Mouse (Mus musculus): Measurements from ENCODE around the gene H2-T23. TPM values are rescaled to one million over a fixed set of nuclear protein-coding genes. Genes with fewer than 3 reads are reported as not detected.

H2-T23 gene
- total RNA-seq, 2 experiments from 2014 or later = 7.0 to 9.4 TPM

- peak; percentile 86 for DNase-seq (ENCODE audit: low spot score)
These were observed 38.3 kb downstream of the H2-T23 start for GRCm38 (mm10) chr17:35994175-35994878.

- DNase-seq (ENCODE audit: low spot score) = peak; percentile 80
These were observed 39.0 kb downstream of the H2-T23 start for GRCm38 (mm10) chr17:35993675-35994074.

GRCm38 (mm10) chr17:35991781-35992180 lies 40.9 kb downstream of the H2-T23 start:
- DNase-seq (ENCODE audit: low spot score) = no peak

DNA sequence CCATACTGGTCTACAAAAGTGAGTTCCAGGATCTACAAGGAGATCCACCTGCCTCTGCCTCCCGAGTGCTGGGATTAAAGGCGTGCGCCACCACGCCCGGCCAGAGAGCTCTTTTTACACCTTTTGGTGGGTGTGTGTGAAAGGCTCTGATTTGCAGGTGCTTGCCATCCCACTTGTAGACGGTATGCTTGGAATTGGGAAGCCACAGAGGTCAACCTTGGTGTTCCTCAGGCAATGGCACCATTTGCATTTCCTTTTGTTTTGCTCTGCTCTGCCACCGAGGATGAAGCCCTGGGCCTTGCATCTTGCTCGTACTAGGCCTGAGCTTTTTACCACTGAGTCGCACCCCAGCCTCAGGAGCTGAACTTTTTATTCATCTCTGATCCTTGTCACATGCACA lies 50.9 kb downstream of the H2-T23 start:
- no peak for DNase-seq (ENCODE audit: low spot score)

DNA sequence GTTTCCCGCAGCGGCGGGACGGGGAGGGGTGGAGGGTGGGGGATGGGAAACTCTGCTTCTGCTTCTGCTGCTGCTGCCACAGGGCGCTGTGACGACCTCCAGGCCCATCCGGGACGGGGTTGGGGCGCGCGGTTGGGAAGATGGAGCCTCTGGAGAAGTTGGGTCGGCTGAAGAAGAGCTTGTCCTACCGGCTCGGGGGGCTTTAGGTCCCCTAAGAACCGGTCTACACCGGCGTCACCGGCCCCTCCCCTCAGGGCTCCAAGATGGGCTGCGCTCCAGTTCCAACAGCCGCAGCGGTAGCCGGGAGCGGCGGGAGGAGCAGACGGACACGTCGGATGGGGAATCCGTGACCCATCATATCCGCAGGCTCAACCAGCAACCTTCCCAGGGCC lies 52.3 kb downstream of the H2-T23 start:
- peak; percentile 48 for DNase-seq (ENCODE audit: low spot score)

Other genes starting within 250 kb of the H2-T23 start
- gene Ier3, start 211.2 kb downstream of the H2-T23 start, total RNA-seq (2021) = 1 to 10 TPM; 7.1 to 8.0 TPM
- gene Flot1, start 209.6 kb downstream of the H2-T23 start, total RNA-seq (2021) = 10 to 100 TPM; 58.1 to 61.3 TPM
- 10 to 100 TPM; 25.7 to 34.7 TPM for gene Tubb5, start 194.5 kb downstream of the H2-T23 start, total RNA-seq (2021)
- 1 to 10 TPM; 4.2 to 6.7 TPM for gene Mdc1, start 191.3 kb downstream of the H2-T23 start, total RNA-seq (2021)
- 1 to 10 TPM in 1 of 2 experiments, under 1 TPM in 1; 0.68 to 1.5 TPM for gene Nrm, start 171.5 kb downstream of the H2-T23 start, total RNA-seq (2021)
- gene Ppp1r18, start 167.3 kb downstream of the H2-T23 start, total RNA-seq (2021) = 1 to 10 TPM; 4.1 to 5.8 TPM
- 10 to 100 TPM; 11.7 to 14.1 TPM for gene Dhx16, start 153.0 kb downstream of the H2-T23 start, total RNA-seq (2021)
- gene 2310061I04Rik, start 135.4 kb downstream of the H2-T23 start, total RNA-seq (2021) = 10 to 100 TPM; 78.6 to 79.3 TPM
- 1 to 10 TPM; 3.9 to 4.8 TPM for gene Atat1, start 122.8 kb downstream of the H2-T23 start, total RNA-seq (2021)
- gene Mrps18b, start 116.5 kb downstream of the H2-T23 start, total RNA-seq (2021) = 10 to 100 TPM; 61.6 to 62.4 TPM
- gene Ppp1r10, start 116.4 kb downstream of the H2-T23 start, total RNA-seq (2021) = 10 to 100 TPM; 23.2 to 43.9 TPM
- 10 to 100 TPM; 73.4 to 74.3 TPM for gene Abcf1, start 63.1 kb downstream of the H2-T23 start, total RNA-seq (2021)
- gene Gnl1, start 53.0 kb downstream of the H2-T23 start, total RNA-seq (2021) = 10 to 100 TPM; 20.2 to 26.0 TPM
- gene Prr3, start 52.6 kb downstream of the H2-T23 start, total RNA-seq (2021) = 1 to 10 TPM; 2.1 to 3.2 TPM
- 1 to 10 TPM in 1 of 2 experiments, under 1 TPM in 1; 0.98 to 1.5 TPM for gene H2-T24, start 12.3 kb downstream of the H2-T23 start, total RNA-seq (2021)
- gene H2-T22, start 9.9 kb upstream of the H2-T23 start, total RNA-seq (2021) = 10 to 100 TPM in 1 of 2 experiments, 1 to 10 TPM in 1; 7.9 to 15.7 TPM
- gene Gm6034, start 10.1 kb upstream of the H2-T23 start, total RNA-seq (2021) = not detected
- gene Gm11127, start 25.5 kb upstream of the H2-T23 start, total RNA-seq (2021) = 1 to 10 TPM; 1.4 to 3.2 TPM
- gene Gm19684, start 88.8 kb upstream of the H2-T23 start, total RNA-seq (2021) = not detected
- gene Gm7030, start 96.6 kb upstream of the H2-T23 start, total RNA-seq (2021) = not detected
- not detected for gene Gm8909, start 135.7 kb upstream of the H2-T23 start, total RNA-seq (2021)
- not detected for gene H2-T3, start 157.4 kb upstream of the H2-T23 start, total RNA-seq (2021)
- 10 to 100 TPM; 36.5 to 44.5 TPM for gene Rpp21, start 225.2 kb upstream of the H2-T23 start, total RNA-seq (2021)
- gene Trim39, start 239.4 kb upstream of the H2-T23 start, total RNA-seq (2021) = 1 to 10 TPM; 6.2 to 6.6 TPM